Mouse (Mus musculus) kidney, adult 2 months (tissue): Measurements from ENCODE around the gene Zp3.

Experiments
- CTCF ChIP-seq: fragments of 200-500 bp; conservative IDR thresholded peaks from 2 replicates; pipeline ENCODE4 v1.5.1; 2011; ENCODE audit warnings: low read depth, mild to moderate bottlenecking, control low read depth, low read length, moderate library complexity, mixed read lengths; ENCODE audit not compliant: insufficient read depth, insufficient read length
- POLR2A ChIP-seq: fragments of 200-500 bp; IDR thresholded peaks from one replicate; pipeline ENCODE4 v1.6.1; 2011; ENCODE audit warnings: low read depth, low read length, control low read depth

DNA sequence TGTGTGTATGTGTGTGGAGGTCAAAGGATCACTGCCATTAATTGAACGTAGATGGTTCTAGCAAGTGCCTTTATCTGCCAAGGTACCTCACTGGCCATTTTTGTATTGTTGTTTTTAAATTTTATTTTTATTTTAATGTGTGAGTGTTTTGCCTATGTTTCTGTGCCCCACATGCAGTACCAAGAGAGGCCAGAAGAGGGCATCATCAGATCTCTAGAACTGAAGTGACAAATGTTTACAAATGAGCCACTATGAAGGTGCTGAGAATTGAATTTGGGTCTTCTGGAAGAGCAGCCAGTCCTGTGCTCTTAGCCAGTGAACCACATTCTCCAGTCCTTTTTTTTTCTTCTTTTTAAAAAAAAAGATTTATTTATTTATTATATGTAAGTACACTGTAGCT is 11.1 kb upstream of the Zp3 start:
- TF ChIP-seq POLR2A (no peak), CTCF (0 out of 2 replicates have a peak, but pooled peaks have one; percentile 16)
